Mouse (Mus musculus): ENCODE results near the gene Slc22a4. TPM values are rescaled to one million over a fixed set of nuclear protein-coding genes. Genes with fewer than 3 reads are reported as not detected.
A peak's percentile ranks its signal among the peaks of the same experiment; 100 is the strongest.

Gene Slc22a4
- polyA plus RNA-seq (2014; fragmentation: Nextera tagmentation; extraction: Ambion mirVana) = 1.1 TPM in 2 replicates

DNA sequence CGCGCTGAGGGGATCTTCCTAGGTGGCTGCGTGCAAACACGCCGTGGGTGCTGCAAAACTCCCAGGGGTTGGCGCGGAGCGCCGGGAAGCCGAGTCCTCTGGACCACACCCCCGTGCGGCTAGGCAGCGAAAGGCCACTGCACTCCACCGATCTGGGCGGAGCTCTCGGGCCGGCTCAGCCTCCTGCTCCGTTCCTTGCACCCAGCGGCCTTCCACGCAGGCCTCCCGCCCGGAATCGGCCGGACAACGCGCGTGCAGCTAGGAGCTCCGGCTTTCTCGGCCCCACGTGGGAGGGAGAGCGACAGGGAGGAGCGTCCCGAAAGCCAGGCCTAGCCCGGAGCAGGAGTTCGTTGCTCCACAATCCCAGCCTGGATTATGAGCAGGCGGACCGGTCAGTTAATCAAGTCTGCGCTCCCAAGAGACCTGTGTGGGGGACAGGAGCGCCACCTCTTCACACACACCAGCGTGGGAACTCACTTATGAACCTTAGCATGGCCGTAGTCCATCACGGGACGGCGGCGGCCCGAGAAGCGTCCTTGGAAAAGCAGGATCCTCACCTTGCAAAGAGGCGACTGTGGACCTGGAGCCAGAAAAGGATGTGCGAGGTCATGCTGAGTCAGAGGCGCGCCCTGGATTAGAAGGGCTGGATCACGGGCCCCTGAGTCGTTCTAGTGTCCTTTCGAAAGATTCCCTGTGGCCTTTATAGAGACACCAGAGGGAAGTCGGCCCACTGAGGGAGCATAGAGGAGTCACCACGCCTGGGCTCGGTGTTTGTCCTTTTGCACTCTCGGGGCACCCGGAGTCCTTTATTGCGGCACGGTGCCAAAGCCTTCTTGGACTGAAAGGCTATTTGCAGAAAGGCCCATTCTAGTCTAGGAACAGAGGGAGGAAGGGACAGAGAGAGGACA is at the start of gene Slc22a4:
Gene Slc22a4 (minus strand): TSS at position 47 of the 908 bp plus-strand sequence.
- H3K27ac ChIP-seq (ENCODE audit: low read depth, low read length) = no peak within 1 kb of the TSS
- 2% methylated on average over 61 of the region's 61 CpGs for WGBS

DNA sequence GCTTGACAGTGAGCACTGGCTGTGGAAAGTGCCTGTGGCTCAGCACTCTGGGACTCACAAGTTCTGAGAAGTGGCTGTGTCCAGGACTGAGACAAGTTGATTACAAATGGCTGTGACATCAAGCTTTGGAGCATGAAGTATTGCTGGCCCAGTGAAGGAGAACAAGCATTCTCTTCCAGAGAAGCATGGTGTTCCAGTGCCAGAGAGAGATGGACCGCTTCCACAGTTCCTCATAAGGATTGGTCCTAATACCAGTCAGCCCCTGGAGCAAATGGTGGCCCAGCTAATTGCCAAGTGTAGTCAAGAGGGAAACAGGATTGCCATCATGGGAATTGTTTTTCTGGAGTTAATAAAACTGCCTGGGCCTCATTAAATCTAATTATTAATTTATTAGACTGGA is 48.2 kb upstream of the Slc22a4 start:
- no peaks in the 10 kb centered on the region for H3K9me3 ChIP-seq (replicated peaks; ENCODE audit: control insufficient read depth, low read length)
- H3K4me1 ChIP-seq (ENCODE audit: control insufficient read depth, insufficient read depth, low read length) = no peaks in the 10 kb centered on the region
- H3K4me2 ChIP-seq (ENCODE audit: low read length) = no peak overlapping the region
- H3K27me3 ChIP-seq (replicated peaks; ENCODE audit: control insufficient read depth, insufficient read depth, low read length) = no peaks in the 10 kb centered on the region
- no peak overlapping the region for H3K27ac ChIP-seq (ENCODE audit: low read depth, low read length)
- WGBS = 93% methylated on average over 1 of the region's 1 CpGs
- ATAC-seq (no peak), DNase-seq (ENCODE audit: low spot score) (no peak)
- no peak overlapping the region for H3K4me3 ChIP-seq (ENCODE audit: low read depth, low read length)
- no peaks in the 10 kb centered on the region for H3K36me3 ChIP-seq (ENCODE audit: control insufficient read depth, insufficient read depth, low read length)
- no peak overlapping the region for H3K9ac ChIP-seq (ENCODE audit: low read length)

More for the DNA sequence above, at the start of gene Slc22a4:
- H3K27me3 ChIP-seq (replicated peaks; ENCODE audit: control insufficient read depth, insufficient read depth, low read length) = peaks cover 7% of the 10 kb centered on the region
- H3K36me3 ChIP-seq (ENCODE audit: control insufficient read depth, insufficient read depth, low read length) = no peaks in the 10 kb centered on the region
- H3K9me3 ChIP-seq (replicated peaks; ENCODE audit: control insufficient read depth, low read length) = no peaks in the 10 kb centered on the region
- ATAC-seq (peak; percentile 77), DNase-seq (ENCODE audit: low spot score) (peak; percentile 69)
- H3K4me1 ChIP-seq (ENCODE audit: control insufficient read depth, insufficient read depth, low read length) = peaks cover 7% of the 10 kb centered on the region; the same call in 1 of the 2 replicates
- H3K4me3 ChIP-seq (ENCODE audit: low read depth, low read length) = peak within 1 kb of the TSS; percentile 55
- peak within 1 kb of the TSS; percentile 71 for H3K9ac ChIP-seq (ENCODE audit: low read length)
- H3K4me2 ChIP-seq (ENCODE audit: low read length) = peak within 1 kb of the TSS; percentile 98

DNA sequence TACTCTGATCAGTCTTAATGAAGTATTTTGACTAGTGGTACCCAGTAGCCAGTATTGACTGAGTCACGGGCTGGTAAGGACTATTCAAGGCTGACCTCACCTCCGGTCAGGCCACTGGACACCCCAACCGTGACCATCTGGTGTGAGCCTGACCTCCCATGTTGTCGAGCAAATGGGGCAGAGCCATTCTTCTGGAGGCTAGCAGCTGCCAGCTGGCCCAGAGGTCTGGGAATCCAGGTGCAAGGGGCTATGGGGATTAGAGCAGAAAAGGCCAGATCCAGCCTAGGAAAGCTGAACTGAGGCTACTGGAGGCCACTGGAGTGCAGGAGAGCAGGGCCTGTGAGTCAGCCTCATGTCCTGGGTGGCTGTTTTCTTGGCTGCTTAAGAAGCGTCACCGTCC is 47.5 kb upstream of the Slc22a4 start:
- H3K4me1 ChIP-seq (ENCODE audit: control insufficient read depth, insufficient read depth, low read length) = no peaks in the 10 kb centered on the region
- DNase-seq (ENCODE audit: low spot score) (no peak), ATAC-seq (no peak)
- no peak overlapping the region for H3K4me3 ChIP-seq (ENCODE audit: low read depth, low read length)
- no peaks in the 10 kb centered on the region for H3K36me3 ChIP-seq (ENCODE audit: control insufficient read depth, insufficient read depth, low read length)
- H3K27me3 ChIP-seq (replicated peaks; ENCODE audit: control insufficient read depth, insufficient read depth, low read length) = no peaks in the 10 kb centered on the region
- WGBS = 78% methylated on average over 6 of the region's 6 CpGs
- no peaks in the 10 kb centered on the region for H3K9me3 ChIP-seq (replicated peaks; ENCODE audit: control insufficient read depth, low read length)
- H3K27ac ChIP-seq (ENCODE audit: low read depth, low read length) = no peak overlapping the region
- no peak overlapping the region for H3K9ac ChIP-seq (ENCODE audit: low read length)
- H3K4me2 ChIP-seq (ENCODE audit: low read length) = no peak overlapping the region

DNA sequence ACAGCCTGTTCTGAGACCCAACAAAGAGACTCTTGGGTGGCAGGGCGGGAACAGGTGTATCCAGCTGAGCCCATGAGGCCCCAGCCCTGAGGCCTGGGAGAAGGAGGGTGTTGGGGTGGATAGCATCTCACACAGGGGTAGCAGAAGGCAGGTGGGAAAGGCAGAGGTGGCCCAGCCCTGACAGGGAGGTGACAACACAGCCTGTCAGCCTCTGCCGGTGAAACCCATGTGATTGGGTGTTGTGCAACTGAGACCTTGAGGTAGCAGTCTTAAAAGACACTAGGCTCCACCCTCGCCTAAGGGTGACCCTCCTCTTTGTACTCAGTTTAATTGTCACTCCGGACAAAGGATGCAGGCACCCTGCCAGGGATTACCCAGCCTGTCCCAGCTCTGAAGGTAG is 45.4 kb upstream of the Slc22a4 start:
- no peak overlapping the region for H3K4me3 ChIP-seq (ENCODE audit: low read depth, low read length)
- no peaks in the 10 kb centered on the region for H3K9me3 ChIP-seq (replicated peaks; ENCODE audit: control insufficient read depth, low read length)
- H3K9ac ChIP-seq (ENCODE audit: low read length) = no peak overlapping the region
- H3K4me2 ChIP-seq (ENCODE audit: low read length) = no peak overlapping the region
- H3K27me3 ChIP-seq (replicated peaks; ENCODE audit: control insufficient read depth, insufficient read depth, low read length) = no peaks in the 10 kb centered on the region
- no peak for DNase-seq (ENCODE audit: low spot score)
- H3K4me1 ChIP-seq (ENCODE audit: control insufficient read depth, insufficient read depth, low read length) = no peaks in the 10 kb centered on the region
- H3K27ac ChIP-seq (ENCODE audit: low read depth, low read length) = no peak overlapping the region
- 28% methylated on average over 4 of the region's 4 CpGs for WGBS
- no peak for ATAC-seq
- H3K36me3 ChIP-seq (ENCODE audit: control insufficient read depth, insufficient read depth, low read length) = no peaks in the 10 kb centered on the region

DNA sequence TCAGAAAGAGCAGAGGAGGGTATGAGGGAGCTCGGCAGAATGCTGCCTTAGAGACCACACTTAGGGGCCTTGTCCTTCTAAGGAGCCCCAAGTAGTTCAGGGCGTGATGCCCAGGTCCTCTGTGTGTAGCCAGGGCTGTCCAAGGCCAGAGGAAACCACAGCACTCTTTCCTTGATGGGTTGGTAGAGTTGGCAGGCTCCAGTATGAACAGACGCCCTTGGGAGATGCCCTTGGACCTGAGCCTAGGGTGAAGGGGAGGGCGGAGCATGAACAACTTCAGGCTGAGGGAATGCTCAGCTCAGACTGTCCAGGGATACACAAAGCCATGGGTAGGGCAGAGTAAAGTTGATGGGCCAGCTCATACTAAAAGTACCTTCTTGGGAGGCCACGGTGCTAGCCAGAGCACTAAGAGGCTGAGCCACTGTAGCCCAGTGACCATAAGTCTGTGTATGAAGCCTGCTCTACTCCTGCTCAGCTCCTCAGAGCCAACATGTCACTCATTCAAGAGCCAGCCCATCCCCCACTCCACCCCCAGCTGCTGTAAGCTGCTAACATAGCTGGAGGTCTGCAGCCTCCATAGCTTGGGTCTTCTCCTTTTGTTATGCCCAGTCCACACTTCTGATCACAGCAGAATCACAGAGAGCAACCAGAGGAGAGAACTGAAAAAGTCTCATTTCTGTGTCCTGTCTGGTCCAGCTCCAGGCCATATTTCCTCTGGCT is 44.0 kb upstream of the Slc22a4 start:
- Histone ChIP-seq H3K4me3 (ENCODE audit: low read depth, low read length) (no peak overlapping the region), H3K4me1 (ENCODE audit: control insufficient read depth, insufficient read depth, low read length) (peaks cover 5% of the 10 kb centered on the region; the same call in 1 of the 2 replicates), H3K27ac (ENCODE audit: low read depth, low read length) (no peak overlapping the region), H3K27me3 (replicated peaks; ENCODE audit: control insufficient read depth, insufficient read depth, low read length) (no peaks in the 10 kb centered on the region), H3K4me2 (ENCODE audit: low read length) (no peak overlapping the region), H3K9ac (ENCODE audit: low read length) (no peak overlapping the region), H3K36me3 (ENCODE audit: control insufficient read depth, insufficient read depth, low read length) (no peaks in the 10 kb centered on the region), H3K9me3 (replicated peaks; ENCODE audit: control insufficient read depth, low read length) (no peaks in the 10 kb centered on the region)
- WGBS = 85% methylated on average over 5 of the region's 5 CpGs
- DNase-seq (ENCODE audit: low spot score) = no peak
- ATAC-seq = no peak

DNA sequence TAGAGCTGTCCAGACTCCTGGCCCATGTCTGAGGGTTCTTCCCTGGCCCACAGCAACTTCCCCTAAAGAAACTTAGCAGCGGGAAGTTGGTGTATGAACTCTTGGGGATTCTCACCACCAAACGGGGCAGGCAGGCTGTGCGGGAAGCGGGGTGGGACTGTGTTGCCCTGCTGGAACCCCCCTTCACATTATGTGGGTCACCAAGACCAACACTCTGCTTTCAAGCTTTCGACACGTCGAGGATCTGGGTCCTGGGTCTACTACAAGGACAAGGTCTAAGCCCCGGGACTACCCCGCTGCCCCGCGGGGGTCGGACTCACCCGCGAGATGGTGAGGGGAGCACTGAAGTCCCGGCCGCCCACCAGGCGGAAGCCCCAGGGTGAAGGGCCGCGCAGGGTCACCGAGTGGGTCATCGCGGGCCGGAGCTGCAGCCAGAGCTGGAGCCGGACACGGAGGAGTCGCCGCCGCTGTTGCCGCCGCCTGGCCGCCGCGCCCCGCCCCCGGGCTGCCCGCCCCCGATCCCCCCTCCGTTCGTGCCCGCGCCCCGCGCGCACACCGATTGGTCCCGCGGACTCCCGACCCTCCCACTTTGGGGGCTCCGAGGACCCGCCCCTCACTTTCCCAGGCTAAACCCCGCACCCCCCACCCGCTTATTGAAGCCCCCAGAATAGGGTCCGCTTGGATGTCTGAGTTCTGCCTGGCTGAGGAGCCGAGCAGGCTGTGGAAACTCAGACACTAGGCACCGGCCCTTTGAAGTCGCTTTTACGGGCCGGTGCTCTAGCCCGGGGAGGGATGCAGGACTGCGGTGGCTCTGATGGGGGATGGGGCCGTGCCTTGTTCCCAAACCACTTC is 40.9 kb upstream of the Slc22a4 start, which contains the start of gene Pdlim4:
Gene Pdlim4 (minus strand): TSS at position 495 of the 852 bp plus-strand sequence.
- no peak within 1 kb of the TSS for H3K27ac ChIP-seq (ENCODE audit: low read depth, low read length)
- H3K9ac ChIP-seq (ENCODE audit: low read length) = peak within 1 kb of the TSS; percentile 69
- 2% methylated on average over 56 of the region's 61 CpGs for WGBS
- no peaks in the 10 kb centered on the region for H3K36me3 ChIP-seq (ENCODE audit: control insufficient read depth, insufficient read depth, low read length)
- no peaks in the 10 kb centered on the region for H3K9me3 ChIP-seq (replicated peaks; ENCODE audit: control insufficient read depth, low read length)
- peak; percentile 77 for DNase-seq (ENCODE audit: low spot score)
- H3K4me1 ChIP-seq (ENCODE audit: control insufficient read depth, insufficient read depth, low read length) = peaks cover 5% of the 10 kb centered on the region; the same call in 1 of the 2 replicates
- peak within 1 kb of the TSS; percentile 52 for H3K4me3 ChIP-seq (ENCODE audit: low read depth, low read length)
- peak within 1 kb of the TSS; percentile 82 for H3K4me2 ChIP-seq (ENCODE audit: low read length)
- ATAC-seq = peak; percentile 78
- no peaks in the 10 kb centered on the region for H3K27me3 ChIP-seq (replicated peaks; ENCODE audit: control insufficient read depth, insufficient read depth, low read length)

DNA sequence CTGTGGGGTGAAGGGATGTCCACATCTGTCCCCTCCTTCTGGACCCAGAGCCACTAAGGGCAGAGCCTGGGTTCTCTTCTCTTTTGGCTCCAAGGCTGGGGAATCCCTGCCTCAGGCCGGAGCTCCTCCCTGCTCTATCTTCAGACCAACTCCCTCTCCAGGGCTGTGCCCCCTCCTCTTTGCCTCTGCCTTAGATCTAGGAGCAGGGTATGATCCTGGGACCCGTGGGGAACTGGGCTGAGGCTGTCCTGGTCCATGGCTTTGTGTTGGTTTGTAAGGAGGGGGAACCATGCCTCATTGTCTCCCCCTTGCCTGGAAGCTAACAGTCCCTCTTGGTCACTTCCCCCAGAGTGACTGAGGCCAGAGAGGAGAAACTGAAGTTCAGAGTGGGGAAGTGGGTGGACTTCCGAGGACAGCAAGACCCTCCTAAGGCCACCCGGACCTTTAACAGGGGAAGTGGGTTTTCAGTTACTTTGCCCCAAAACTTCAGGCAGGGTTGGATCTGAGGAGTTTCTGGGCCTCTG is 40.2 kb upstream of the Slc22a4 start:
- Histone ChIP-seq H3K27ac (ENCODE audit: low read depth, low read length) (no peak overlapping the region), H3K27me3 (replicated peaks; ENCODE audit: control insufficient read depth, insufficient read depth, low read length) (no peaks in the 10 kb centered on the region), H3K4me2 (ENCODE audit: low read length) (peak overlapping the region; percentile 82), H3K9ac (ENCODE audit: low read length) (peak overlapping the region; percentile 69), H3K9me3 (replicated peaks; ENCODE audit: control insufficient read depth, low read length) (no peaks in the 10 kb centered on the region), H3K36me3 (ENCODE audit: control insufficient read depth, insufficient read depth, low read length) (no peaks in the 10 kb centered on the region), H3K4me1 (ENCODE audit: control insufficient read depth, insufficient read depth, low read length) (peaks cover 5% of the 10 kb centered on the region; the same call in 1 of the 2 replicates), H3K4me3 (ENCODE audit: low read depth, low read length) (peak overlapping the region; percentile 52)
- DNase-seq (ENCODE audit: low spot score) = no peak
- ATAC-seq = no peak
- 40% methylated on average over 4 of the region's 4 CpGs for WGBS

DNA sequence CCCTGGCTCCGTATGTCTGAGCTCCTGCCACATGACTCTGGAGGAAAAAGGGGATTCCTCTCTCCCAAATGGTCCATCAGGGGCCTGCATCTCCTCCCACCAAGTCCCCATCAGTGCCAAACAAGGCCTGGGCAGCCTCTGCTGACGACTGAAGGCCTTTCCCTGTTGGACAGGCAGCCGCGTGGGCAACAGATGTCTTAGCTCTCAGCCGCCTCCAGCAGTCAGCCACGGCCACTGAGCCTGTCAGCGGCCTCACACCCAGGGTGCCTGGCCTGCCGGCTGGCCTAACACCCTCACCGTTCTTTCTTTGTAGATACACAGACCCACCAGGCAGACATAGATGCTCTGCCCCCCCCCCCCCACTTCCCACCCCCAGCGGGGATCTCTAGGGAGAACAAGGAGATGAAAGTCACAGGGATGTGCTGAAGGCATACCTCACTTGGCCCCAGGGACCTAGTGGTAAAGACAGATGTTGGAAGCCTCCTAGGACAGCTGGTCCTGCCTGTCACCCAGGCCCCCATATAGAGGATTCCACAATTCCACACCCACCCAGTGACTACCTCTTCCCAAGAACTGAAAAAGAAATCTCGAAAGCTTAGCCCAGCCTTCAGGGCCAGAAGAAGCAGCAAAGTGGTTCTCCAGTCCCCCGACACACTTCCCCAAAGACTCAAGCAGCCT is 39.6 kb upstream of the Slc22a4 start:
- Histone ChIP-seq H3K4me2 (ENCODE audit: low read length) (peak overlapping the region; percentile 82), H3K9me3 (replicated peaks; ENCODE audit: control insufficient read depth, low read length) (no peaks in the 10 kb centered on the region), H3K9ac (ENCODE audit: low read length) (peak overlapping the region; percentile 69; the same call in 1 of the 2 replicates), H3K4me3 (ENCODE audit: low read depth, low read length) (no peak overlapping the region), H3K27ac (ENCODE audit: low read depth, low read length) (no peak overlapping the region), H3K27me3 (replicated peaks; ENCODE audit: control insufficient read depth, insufficient read depth, low read length) (no peaks in the 10 kb centered on the region), H3K4me1 (ENCODE audit: control insufficient read depth, insufficient read depth, low read length) (peaks cover 5% of the 10 kb centered on the region), H3K36me3 (ENCODE audit: control insufficient read depth, insufficient read depth, low read length) (no peaks in the 10 kb centered on the region)
- ATAC-seq = no peak; the same call in 1 of the 2 replicates
- peak; percentile 28 for DNase-seq (ENCODE audit: low spot score)
- WGBS = 39% methylated on average over 11 of the region's 12 CpGs
